Mouse (Mus musculus) kidney, adult 2 months (tissue): ENCODE measurements at regions not wholly inside any gene's neighbourhood (a gene's known extent, or its start where the extent isn't known, plus 50 kb on each side); places are given as distances from the start of the nearest gene placed in this dataset.

Experiments
- CTCF ChIP-seq: fragments of 200-500 bp; conservative IDR thresholded peaks from 2 replicates; pipeline ENCODE4 v1.5.1; 2011; ENCODE audit warnings: low read depth, mild to moderate bottlenecking, control low read depth, low read length, moderate library complexity, mixed read lengths; ENCODE audit not compliant: insufficient read depth, insufficient read length
- POLR2A ChIP-seq: fragments of 200-500 bp; IDR thresholded peaks from one replicate; pipeline ENCODE4 v1.6.1; 2011; ENCODE audit warnings: low read depth, low read length, control low read depth

DNA sequence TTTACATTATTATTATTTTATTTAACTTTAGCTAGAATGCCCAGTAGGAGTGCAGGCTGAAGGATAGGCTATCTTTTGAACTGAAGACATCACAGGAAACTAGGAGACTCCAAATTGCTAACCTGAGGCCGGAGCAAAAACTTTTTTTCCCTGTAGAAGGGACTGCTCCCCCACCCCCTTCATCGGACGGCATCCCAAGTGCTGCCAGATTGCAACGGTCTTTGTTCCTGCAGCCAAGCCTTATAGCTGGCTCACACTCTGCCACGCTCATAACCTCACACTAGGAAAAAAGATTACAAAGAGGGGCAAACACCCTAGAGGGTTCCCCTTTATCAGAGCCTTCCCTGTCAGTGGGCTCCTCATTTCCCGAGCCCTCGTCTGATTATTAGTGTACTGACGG is 896.7 kb downstream of the 5730522E02Rik start:
- no peak for TF ChIP-seq CTCF
- TF ChIP-seq POLR2A = no peak
